Mouse (Mus musculus) hindbrain, embryonic 14.5 days (tissue): ENCODE results near the gene Csf2rb. TPM values are rescaled to one million over a fixed set of nuclear protein-coding genes. Genes with fewer than 3 reads are reported as not detected.

Experiments
- ATAC-seq: fragments of 200-750 bp; cut with Nextera tagmentation; 2 replicates; pipeline ENCODE4 v1.8.0; 2017; ENCODE audit warnings: moderate number of reproducible peaks, mild to moderate bottlenecking, moderate TSS enrichment, moderate library complexity; ENCODE audit not compliant: low FRiP score
- DNase-seq: peaks from one replicate; pipeline ENCODE4 v3.0.0-alpha.2; 2015; ENCODE audit warnings: low spot score
- H3K27ac ChIP-seq: fragments of 300-500 bp; sonication (generic); 2 replicates; pipeline ENCODE4 v1.5.1; 2014; ENCODE audit warnings: mild to moderate bottlenecking, moderate library complexity
- H3K27me3 ChIP-seq: fragments of 300-500 bp; sonication (generic); 2 replicates; pipeline ENCODE4 v1.6.1; 2014; ENCODE audit warnings: mild to moderate bottlenecking, low read length, mixed read lengths; ENCODE audit not compliant: control insufficient read depth, insufficient read depth
- H3K36me3 ChIP-seq: fragments of 300-500 bp; sonication (generic); replicated peaks from 2 replicates; pipeline ENCODE4 v1.6.1; 2014; ENCODE audit not compliant: control insufficient read depth, insufficient read depth
- H3K4me1 ChIP-seq: fragments of 300-500 bp; sonication (generic); replicated peaks from 2 replicates; pipeline ENCODE4 v1.6.1; 2014; ENCODE audit warnings: antibody characterized with exemption, low read length, mixed read lengths; ENCODE audit not compliant: control insufficient read depth, insufficient read depth
- H3K4me2 ChIP-seq: fragments of 300-500 bp; sonication (generic); replicated peaks from 2 replicates; pipeline ENCODE4 v1.6.1; 2014; ENCODE audit warnings: mild to moderate bottlenecking, moderate library complexity
- H3K4me3 ChIP-seq: fragments of 300-500 bp; sonication (generic); replicated peaks from 2 replicates; pipeline ENCODE4 v1.5.1; 2014; ENCODE audit warnings: mild to moderate bottlenecking, low read length
- H3K9ac ChIP-seq: fragments of 300-500 bp; sonication (generic); 2 replicates; pipeline ENCODE4 v1.6.1; 2014
- H3K9me3 ChIP-seq: fragments of 300-500 bp; sonication (generic); 2 replicates; pipeline ENCODE4 v1.6.1; 2016; ENCODE audit warnings: low read length; ENCODE audit not compliant: control insufficient read depth
- WGBS: fragments of 180-500 bp; shearing (Covaris S2); extraction: QIAGEN DNeasy Blood & Tissue Kit; methylation state at CpG from one replicate; pipeline ENCODE4 v1.1.7; 2014; 5-methylcytosine and 5-hydroxymethylcytosine counted together
- polyA plus RNA-seq: library from polyadenylated mRNA; unstranded; fragments of >200 nt; fragmentation: Nextera tagmentation; extraction: Ambion mirVana; gene quantifications from 2 replicates; pipeline ENCODE4 v1.2.1, GENCODE M21; 2014

Gene Csf2rb
- polyA plus RNA-seq, 1 experiment from 2014 or later: 1.1 TPM

- Histone ChIP-seq H3K4me2 (no peak overlapping the region), H3K27me3 (no peaks in the 10 kb centered on the region), H3K4me1 (no peaks in the 10 kb centered on the region), H3K4me3 (no peak overlapping the region), H3K9me3 (0 out of 2 replicates have a peak, but pooled peaks cover 6% of the 10 kb centered on the region), H3K36me3 (no peaks in the 10 kb centered on the region), H3K27ac (no peak overlapping the region), H3K9ac (no peak overlapping the region)
- DNase-seq (no peak), ATAC-seq (no peak)
- 85% methylated on average over 8 of the region's 8 CpGs for WGBS
These were observed 41.3 kb downstream of the Csf2rb start for GRCm38 (mm10) chr15:78366875-78367274.

- Histone ChIP-seq H3K9me3 (no peaks in the 10 kb centered on the region), H3K9ac (no peak overlapping the region), H3K36me3 (no peaks in the 10 kb centered on the region), H3K4me2 (no peak overlapping the region), H3K4me1 (no peaks in the 10 kb centered on the region), H3K4me3 (no peak overlapping the region), H3K27me3 (no peaks in the 10 kb centered on the region), H3K27ac (no peak overlapping the region)
- DNase-seq (no peak), ATAC-seq (no peak)
- 74% methylated on average over 3 of the region's 3 CpGs for WGBS
These were observed 42.3 kb downstream of the Csf2rb start for GRCm38 (mm10) chr15:78367811-78368210.

- Histone ChIP-seq H3K27me3 (no peaks in the 10 kb centered on the region), H3K9me3 (no peaks in the 10 kb centered on the region), H3K4me1 (no peaks in the 10 kb centered on the region), H3K27ac (no peak overlapping the region), H3K4me3 (no peak overlapping the region), H3K4me2 (no peak overlapping the region), H3K36me3 (no peaks in the 10 kb centered on the region), H3K9ac (no peak overlapping the region)
- peak; percentile 61 for DNase-seq
- 16% methylated on average over 8 of the region's 8 CpGs for WGBS
- no peak for ATAC-seq
These were observed 43.4 kb downstream of the Csf2rb start for GRCm38 (mm10) chr15:78368926-78369346.

- 43% methylated on average over 1 of the region's 1 CpGs for WGBS
- Histone ChIP-seq H3K36me3 (no peaks in the 10 kb centered on the region), H3K27ac (no peak overlapping the region), H3K9ac (no peak overlapping the region), H3K4me2 (no peak overlapping the region), H3K4me3 (no peak overlapping the region), H3K27me3 (no peaks in the 10 kb centered on the region), H3K9me3 (no peaks in the 10 kb centered on the region), H3K4me1 (no peaks in the 10 kb centered on the region)
- no peak for DNase-seq
- no peak for ATAC-seq
These were observed 44.1 kb downstream of the Csf2rb start for GRCm38 (mm10) chr15:78369641-78370040.

GRCm38 (mm10) chr15:78372796-78373195 is 47.2 kb downstream of the Csf2rb start:
- Histone ChIP-seq H3K4me1 (no peaks in the 10 kb centered on the region), H3K27me3 (no peaks in the 10 kb centered on the region), H3K36me3 (no peaks in the 10 kb centered on the region), H3K27ac (no peak overlapping the region), H3K9ac (no peak overlapping the region), H3K4me2 (no peak overlapping the region), H3K9me3 (no peaks in the 10 kb centered on the region), H3K4me3 (no peak overlapping the region)
- DNase-seq (no peak), ATAC-seq (no peak)
- WGBS: 84% methylated on average over 3 of the region's 3 CpGs

GRCm38 (mm10) chr15:78374204-78374603 is 48.7 kb downstream of the Csf2rb start:
- Histone ChIP-seq H3K9me3 (no peaks in the 10 kb centered on the region), H3K27me3 (no peaks in the 10 kb centered on the region), H3K9ac (no peak overlapping the region), H3K4me3 (no peak overlapping the region), H3K4me1 (no peaks in the 10 kb centered on the region), H3K36me3 (no peaks in the 10 kb centered on the region), H3K27ac (no peak overlapping the region), H3K4me2 (no peak overlapping the region)
- no peak for ATAC-seq
- WGBS: 59% methylated on average over 3 of the region's 3 CpGs
- no peak for DNase-seq

GRCm38 (mm10) chr15:78377859-78378258 is 52.3 kb downstream of the Csf2rb start:
- no peak overlapping the region for H3K4me2 ChIP-seq
- ATAC-seq: no peak
- no peaks in the 10 kb centered on the region for H3K4me1 ChIP-seq
- DNase-seq: no peak
- 88% methylated on average over 10 of the region's 10 CpGs for WGBS
- H3K4me3 ChIP-seq: no peak overlapping the region
- H3K27ac ChIP-seq: no peak overlapping the region
- no peaks in the 10 kb centered on the region for H3K27me3 ChIP-seq
- no peaks in the 10 kb centered on the region for H3K9me3 ChIP-seq
- no peak overlapping the region for H3K9ac ChIP-seq
- H3K36me3 ChIP-seq: no peaks in the 10 kb centered on the region

- no peaks in the 10 kb centered on the region for H3K27me3 ChIP-seq
- no peak overlapping the region for H3K4me2 ChIP-seq
- no peaks in the 10 kb centered on the region for H3K4me1 ChIP-seq
- no peaks in the 10 kb centered on the region for H3K9me3 ChIP-seq
- WGBS: 79% methylated on average over 10 of the region's 10 CpGs
- no peak for DNase-seq
- H3K27ac ChIP-seq: no peak overlapping the region
- H3K9ac ChIP-seq: no peak overlapping the region
- no peaks in the 10 kb centered on the region for H3K36me3 ChIP-seq
- no peak for ATAC-seq
- no peak overlapping the region for H3K4me3 ChIP-seq
These were observed 53.0 kb downstream of the Csf2rb start for GRCm38 (mm10) chr15:78378556-78378955.

- H3K4me3 ChIP-seq: no peak overlapping the region
- DNase-seq (no peak), ATAC-seq (no peak)
- H3K36me3 ChIP-seq: no peaks in the 10 kb centered on the region
- no peaks in the 10 kb centered on the region for H3K27me3 ChIP-seq
- H3K27ac ChIP-seq: no peak overlapping the region
- WGBS: 75% methylated on average over 2 of the region's 2 CpGs
- H3K9me3 ChIP-seq: no peaks in the 10 kb centered on the region
- H3K9ac ChIP-seq: no peak overlapping the region
- no peak overlapping the region for H3K4me2 ChIP-seq
- H3K4me1 ChIP-seq: peaks cover 6% of the 10 kb centered on the region; the same call in 1 of the 2 replicates
These were observed 54.7 kb downstream of the Csf2rb start for GRCm38 (mm10) chr15:78380208-78380607.

- Histone ChIP-seq H3K27ac (no peak overlapping the region), H3K9ac (no peak overlapping the region), H3K36me3 (no peaks in the 10 kb centered on the region), H3K4me2 (no peak overlapping the region), H3K9me3 (no peaks in the 10 kb centered on the region), H3K27me3 (no peaks in the 10 kb centered on the region), H3K4me1 (peaks cover 6% of the 10 kb centered on the region; the same call in 1 of the 2 replicates), H3K4me3 (no peak overlapping the region)
- WGBS: 64% methylated on average over 4 of the region's 4 CpGs
- DNase-seq: no peak
- no peak for ATAC-seq
These were observed 55.2 kb downstream of the Csf2rb start for GRCm38 (mm10) chr15:78380741-78381140.
